Comparison of ENCODE assay signal across 9 mouse cellular contexts in the genomic region with DNA sequence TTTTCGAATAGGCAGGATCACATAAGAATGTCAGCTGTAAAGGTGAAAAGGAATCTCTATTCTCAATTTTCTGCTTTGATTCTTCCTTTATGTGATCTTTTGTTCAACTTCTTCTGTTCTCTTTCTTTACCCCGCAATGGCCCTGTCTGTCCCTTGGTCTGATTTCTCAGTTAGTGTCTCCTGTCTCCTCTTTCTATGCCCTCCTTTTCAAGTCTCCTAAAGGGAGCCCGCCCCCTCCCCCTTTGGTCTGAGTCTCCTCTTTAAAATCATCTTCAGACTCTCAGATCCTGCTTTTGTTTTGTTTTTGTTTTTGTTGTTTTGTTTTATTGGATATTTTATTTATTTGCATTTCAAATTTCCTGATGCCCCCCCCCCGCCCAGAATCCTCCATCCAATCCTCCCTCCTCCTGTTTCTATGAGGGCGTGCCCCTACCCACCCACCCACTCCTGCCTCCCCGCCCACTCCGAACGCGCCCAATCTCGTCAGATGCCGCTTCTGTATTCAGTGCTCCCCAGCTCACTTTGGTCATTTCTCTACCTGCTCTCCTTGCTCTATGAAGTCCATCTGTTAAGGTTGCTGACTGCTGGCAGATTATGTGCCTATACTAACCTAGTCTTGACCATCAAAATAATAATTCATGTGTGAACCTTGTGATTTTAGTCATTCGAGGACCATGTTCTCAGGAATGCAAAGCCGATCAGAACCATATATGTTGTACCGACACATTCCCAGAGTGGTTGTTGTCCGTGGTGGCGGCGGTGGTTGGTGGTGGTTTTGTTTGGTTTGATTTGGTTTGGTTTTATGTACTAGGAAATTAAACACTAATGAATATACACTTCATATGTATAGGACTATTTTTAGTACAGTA.
DNase-seq lines count a peak whose midpoint lies in the region; ATAC-seq lines count a peak whose summit lies in the region.
"Had no signal": no experiment of that assay in that cellular context is flagged by ENCODE, and none has a peak within 500 bp of the region (broad histone marks: within the 10 kb centered on the region; RNA-seq: fewer than 3 reads in every experiment).

No protein-coding gene starts in this region.

- ATAC-seq in kidney, embryonic 15.5 days (replicated peaks; ENCODE audit: low FRiP score) = no peak
- ATAC-seq in midbrain, embryonic 15.5 days (replicated peaks) = peak; percentile 86
- no peak for ATAC-seq in erythroblast, adult 5-6 weeks (replicated peaks; ENCODE audit: low FRiP score, poor library complexity, severe bottlenecking)

- H3K27me3 ChIP-seq in kidney, embryonic 15.5 days = no peaks in the 10 kb centered on the region
- no peaks in the 10 kb centered on the region for H3K27me3 ChIP-seq in hindbrain, embryonic 10.5 days (ENCODE audit: insufficient read depth, poor library complexity, severe bottlenecking)
- H3K27me3 ChIP-seq in midbrain, embryonic 15.5 days (replicated peaks) = no peaks in the 10 kb centered on the region

- WGBS in kidney, embryonic 15.5 days = 47% methylated on average over 17 of the region's 17 CpGs
- WGBS in hindbrain, embryonic 10.5 days = 29% methylated on average over 17 of the region's 17 CpGs
- WGBS in midbrain, embryonic 15.5 days = 35% methylated on average over 17 of the region's 17 CpGs

- no peaks in the 10 kb centered on the region for H3K4me1 ChIP-seq in kidney, embryonic 15.5 days
- 0 out of 2 replicates have a peak, but pooled peaks cover 7% of the 10 kb centered on the region for H3K4me1 ChIP-seq in hindbrain, embryonic 10.5 days (replicated peaks)
- no peaks in the 10 kb centered on the region for H3K4me1 ChIP-seq in midbrain, embryonic 15.5 days

- H3K9ac ChIP-seq in kidney, embryonic 15.5 days = no peak overlapping the region
- H3K9ac ChIP-seq in midbrain, embryonic 15.5 days = no peak overlapping the region

- H3K27ac ChIP-seq in kidney, embryonic 15.5 days = no peak overlapping the region
- H3K27ac ChIP-seq in hindbrain, embryonic 10.5 days = no peak overlapping the region
- no peak overlapping the region for H3K27ac ChIP-seq in midbrain, embryonic 15.5 days
- H3K27ac ChIP-seq: left cerebral cortex, adult 2 months had no signal

- no peak for DNase-seq in kidney, postnatal 10 days
- peak; percentile 10 for DNase-seq in embryo, embryonic 10 days (ENCODE audit: low spot score)
- peak; percentile 4 for DNase-seq in hindbrain, embryonic 10.5 days (ENCODE audit: low spot score)
- DNase-seq in urinary bladder, postnatal 25 days (ENCODE audit: low spot score) = no peak
- no peak for DNase-seq in layer of hippocampus, postnatal 14 days (ENCODE audit: low spot score in 2 of 2)

- no peaks in the 10 kb centered on the region for H3K36me3 ChIP-seq in kidney, embryonic 15.5 days
- H3K36me3 ChIP-seq in hindbrain, embryonic 10.5 days = no peaks in the 10 kb centered on the region
- no peaks in the 10 kb centered on the region for H3K36me3 ChIP-seq in midbrain, embryonic 15.5 days (replicated peaks)

- H3K4me2 ChIP-seq in kidney, embryonic 15.5 days = peak overlapping the region; percentile 47
- H3K4me2 ChIP-seq in midbrain, embryonic 15.5 days = peak overlapping the region; percentile 47

- no peak overlapping the region for H3K4me3 ChIP-seq in kidney, embryonic 15.5 days (replicated peaks)
- H3K4me3 ChIP-seq in hindbrain, embryonic 10.5 days = peak overlapping the region; percentile 42
- H3K4me3 ChIP-seq in midbrain, embryonic 15.5 days = peak overlapping the region; percentile 29
- H3K4me3 ChIP-seq: left cerebral cortex, adult 2 months had no signal

- no peaks in the 10 kb centered on the region for H3K9me3 ChIP-seq in kidney, embryonic 15.5 days (replicated peaks)
- H3K9me3 ChIP-seq in hindbrain, embryonic 10.5 days = no peaks in the 10 kb centered on the region
- no peaks in the 10 kb centered on the region for H3K9me3 ChIP-seq in midbrain, embryonic 15.5 days

Comparison
In these comparisons a context has a peak if more than half of its experiments do, and no peak if none do; other contexts are left out.
1. DNase-seq: peak in embryo, embryonic 10 days (single experiment) and hindbrain, embryonic 10.5 days (single experiment); none in kidney, postnatal 10 days (single experiment), urinary bladder, postnatal 25 days (single experiment) and layer of hippocampus, postnatal 14 days (0 of 2).